Mouse (Mus musculus) liver, adult 2 months (tissue): ENCODE results near the gene Rnf207.

Experiments used
- CTCF ChIP-seq: fragments of 200-500 bp; IDR thresholded peaks from 2 replicates; pipeline ENCODE4 v1.5.1; 2011; ENCODE audit warnings: low read depth, low read length, control low read depth
- POLR2A ChIP-seq: fragments of 200-500 bp; IDR thresholded peaks from 2 replicates; pipeline ENCODE4 v1.6.1; 2011; ENCODE audit warnings: low read length, control low read depth; ENCODE audit not compliant: insufficient read depth; ENCODE audit errors: extremely low read depth

DNA sequence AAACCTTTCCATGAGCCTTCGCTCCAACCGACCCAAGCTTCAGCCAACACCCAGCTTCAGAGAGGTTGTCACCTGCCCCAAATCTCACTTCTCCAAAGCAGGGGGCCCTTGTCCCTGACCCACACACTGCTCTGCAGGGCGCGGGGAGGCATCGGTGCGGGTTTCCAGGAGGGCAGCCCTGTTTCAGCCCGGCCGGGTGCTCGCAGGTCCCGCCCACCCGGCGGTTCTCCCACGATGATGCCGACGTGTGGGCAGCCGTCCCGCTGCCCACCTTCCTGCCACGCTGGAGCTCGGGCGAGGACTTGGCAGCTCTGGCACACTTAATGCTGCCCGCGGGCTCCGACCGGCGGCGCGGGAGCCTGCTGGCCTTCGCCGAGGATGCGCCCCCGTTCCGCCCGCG lies 36.1 kb downstream of the Rnf207 start:
- no peak for TF ChIP-seq CTCF
- no peak for TF ChIP-seq POLR2A
